Comparison of ENCODE assay signal across 18 mouse cellular contexts in the genomic region with DNA sequence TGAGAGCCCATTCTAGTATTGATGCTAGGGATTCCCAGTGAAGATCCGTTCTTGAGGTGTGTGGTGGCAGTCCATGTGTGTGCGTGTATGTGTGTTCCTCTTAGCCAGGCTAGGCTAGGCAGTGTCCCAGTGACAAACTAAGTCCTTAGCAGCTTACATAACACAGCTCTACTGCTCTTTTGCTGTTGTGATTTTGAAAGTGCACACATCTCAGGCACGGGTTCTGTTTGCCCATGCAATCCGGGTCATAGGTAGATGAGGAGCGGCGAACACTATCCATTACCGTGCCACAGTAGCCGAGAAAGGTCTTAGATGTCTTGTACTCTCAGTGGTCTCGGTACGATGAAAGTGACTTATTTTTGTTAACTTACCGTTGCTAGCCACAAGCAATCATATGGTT.
DNase-seq lines count a peak whose midpoint lies in the region; ATAC-seq and TF ChIP-seq lines count a peak whose summit lies in the region.
"Had no signal": no experiment of that assay in that cellular context is flagged by ENCODE, and none has a peak within 500 bp of the region (broad histone marks: within the 10 kb centered on the region; RNA-seq: fewer than 3 reads in every experiment).

No protein-coding gene starts in this region.

- no peaks in the 10 kb centered on the region for H3K79me2 ChIP-seq in liver, adult 2 months (ENCODE audit: control insufficient read depth, insufficient read depth, low read length)

- no peak for TF ChIP-seq POLR2A in liver, adult 2 months (IDR thresholded peaks at IDR 0.05; ENCODE audit: extremely low read depth, insufficient read depth, low read length)

- WGBS in liver, adult 2 months: 38% methylated on average over 11 of the region's 11 CpGs
- WGBS in liver, embryonic 16.5 days (ENCODE audit: insufficient replicate concordance): 75% methylated on average over 11 of the region's 11 CpGs
- WGBS in liver, embryonic 11.5 days: 90% methylated on average over 11 of the region's 11 CpGs

- H3K9ac ChIP-seq in liver, adult 2 months (ENCODE audit: low read depth, low read length): peak overlapping the region; percentile 48
- H3K9ac ChIP-seq in liver, embryonic 16.5 days (ENCODE audit: low read depth, low read length): no peak overlapping the region
- no peak overlapping the region for H3K9ac ChIP-seq in liver, embryonic 11.5 days (ENCODE audit: low read depth, low read length)
- H3K9ac ChIP-seq: embryonic facial prominence, embryonic 12.5 days; forebrain, embryonic 13.5 days; forebrain, embryonic 15.5 days; forebrain, postnatal 0 days had no signal

- peak; percentile 89 for DNase-seq in liver, adult 2 months (ENCODE audit: extremely low read depth, low read depth, low spot score)
- no peak for DNase-seq in liver
- no peak for DNase-seq in liver, embryonic 11.5 days (ENCODE audit: low spot score)
- no peak for DNase-seq in cerebellum, postnatal 36 days
- DNase-seq: adrenal gland, adult 2 months; adrenal gland, postnatal 10 days; adrenal gland, postnatal 25 days; cerebellum, adult 11 months; cerebellum, adult 18-20 months; cerebellum, adult 8-10 months; cerebellum, adult 9-11 months; cerebellum, postnatal 14 days; forebrain, postnatal 0 days had no signal

- H3K27me3 ChIP-seq in liver, adult 2 months (ENCODE audit: control insufficient read depth, insufficient read depth, low read length): no peaks in the 10 kb centered on the region
- H3K27me3 ChIP-seq in liver, embryonic 16.5 days (ENCODE audit: control insufficient read depth, insufficient read depth, low read depth, low read length): no peaks in the 10 kb centered on the region
- no peaks in the 10 kb centered on the region for H3K27me3 ChIP-seq in liver, embryonic 11.5 days (replicated peaks; ENCODE audit: control insufficient read depth, insufficient read depth, low read length)
- H3K27me3 ChIP-seq: embryonic facial prominence, embryonic 12.5 days had no signal

- peak overlapping the region; percentile 80 for H3K27ac ChIP-seq in liver, adult 2 months (replicated peaks; ENCODE audit: insufficient read depth, low read depth, low read length)
- H3K27ac ChIP-seq in liver, embryonic 16.5 days (ENCODE audit: low read length): no peak overlapping the region
- H3K27ac ChIP-seq in liver, embryonic 11.5 days (ENCODE audit: low read depth, low read length): no peak overlapping the region
- H3K27ac ChIP-seq: embryonic facial prominence, embryonic 10.5 days; embryonic facial prominence, embryonic 12.5 days; forebrain, embryonic 13.5 days had no signal

- no peak overlapping the region for H3K4me2 ChIP-seq in liver, embryonic 16.5 days (ENCODE audit: low read depth, low read length)
- H3K4me2 ChIP-seq in liver, embryonic 11.5 days: no peak overlapping the region
- H3K4me2 ChIP-seq: embryonic facial prominence, embryonic 12.5 days; forebrain, embryonic 13.5 days; forebrain, embryonic 15.5 days had no signal

- peaks cover 2% of the 10 kb centered on the region; the same call in 1 of the 2 replicates for H3K4me1 ChIP-seq in liver, adult 2 months (ENCODE audit: control insufficient read depth, insufficient read depth, low read length)
- no peaks in the 10 kb centered on the region for H3K4me1 ChIP-seq in liver, embryonic 16.5 days (ENCODE audit: control insufficient read depth, low read depth, low read length)
- H3K4me1 ChIP-seq in liver, embryonic 11.5 days (replicated peaks; ENCODE audit: control insufficient read depth, insufficient read depth, low read length): no peaks in the 10 kb centered on the region
- H3K4me1 ChIP-seq: forebrain, embryonic 15.5 days had no signal

- peak; percentile 47; the same call in 1 of the 2 replicates for ATAC-seq in liver, embryonic 16.5 days (ENCODE audit: low read depth)
- ATAC-seq in liver, embryonic 11.5 days (replicated peaks; ENCODE audit: low FRiP score): no peak
- ATAC-seq: forebrain, embryonic 13.5 days; forebrain, postnatal 0 days had no signal

- H3K9me3 ChIP-seq in liver, embryonic 16.5 days (replicated peaks; ENCODE audit: control insufficient read depth, low read length): no peaks in the 10 kb centered on the region
- H3K9me3 ChIP-seq in liver, embryonic 11.5 days (ENCODE audit: control insufficient read depth, low read length): no peaks in the 10 kb centered on the region
- H3K9me3 ChIP-seq: embryonic facial prominence, embryonic 10.5 days; embryonic facial prominence, embryonic 12.5 days; forebrain, embryonic 13.5 days; forebrain, embryonic 15.5 days had no signal

- no peak for TF ChIP-seq CTCF in liver, adult 2 months (IDR thresholded peaks at IDR 0.05; ENCODE audit: low read depth, low read length)

- no peak overlapping the region for H3K4me3 ChIP-seq in liver, adult 2 months (ENCODE audit: insufficient read depth, low read depth, low read length)
- H3K4me3 ChIP-seq in liver, embryonic 16.5 days (ENCODE audit: low read depth, low read length): no peak overlapping the region
- H3K4me3 ChIP-seq in liver, embryonic 11.5 days (ENCODE audit: low read depth, low read length): no peak overlapping the region
- H3K4me3 ChIP-seq: embryonic facial prominence, embryonic 10.5 days; embryonic facial prominence, embryonic 12.5 days; forebrain, embryonic 13.5 days; forebrain, embryonic 15.5 days had no signal

- no peaks in the 10 kb centered on the region for H3K36me3 ChIP-seq in liver, adult 2 months (ENCODE audit: control insufficient read depth, insufficient read depth, low read length)
- H3K36me3 ChIP-seq in liver, embryonic 16.5 days (ENCODE audit: control insufficient read depth, insufficient read depth): no peaks in the 10 kb centered on the region
- H3K36me3 ChIP-seq in liver, embryonic 11.5 days (ENCODE audit: control insufficient read depth, insufficient read depth, low read length): no peaks in the 10 kb centered on the region
- H3K36me3 ChIP-seq: embryonic facial prominence, embryonic 10.5 days; embryonic facial prominence, embryonic 12.5 days; forebrain, embryonic 15.5 days had no signal
